Mouse (Mus musculus) layer of hippocampus, adult 9-11 months (tissue): Measurements from ENCODE around the gene Arhgef38.

ENCODE experiments used
- DNase-seq: peaks from one replicate; pipeline ENCODE4 v3.0.0; 2022

Arhgef38 gene

DNA sequence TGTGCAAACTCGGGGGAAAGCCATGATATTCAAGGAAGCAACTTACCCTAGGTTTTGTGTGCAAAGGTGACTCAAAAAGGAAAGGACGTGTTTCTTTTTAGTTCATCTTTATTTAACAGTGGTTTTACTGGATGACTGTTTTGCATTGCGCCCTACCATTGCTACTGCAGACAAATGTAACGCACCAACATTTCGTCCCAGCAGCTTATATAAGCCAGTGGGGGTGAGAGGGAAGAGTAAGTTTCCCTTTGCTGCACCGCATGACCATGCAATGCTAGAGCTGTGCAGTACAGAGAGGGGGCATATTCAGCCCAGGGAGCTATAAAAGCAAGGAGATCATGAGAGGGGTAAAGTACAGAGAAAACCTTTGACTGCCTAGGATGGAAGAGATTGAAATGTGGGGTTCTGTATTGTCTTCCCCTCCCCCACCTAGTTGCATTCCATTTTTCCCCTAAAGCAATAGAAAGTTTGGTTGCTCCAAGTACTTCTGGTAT is 70.8 kb downstream of the Arhgef38 start:
- no peak for DNase-seq

DNA sequence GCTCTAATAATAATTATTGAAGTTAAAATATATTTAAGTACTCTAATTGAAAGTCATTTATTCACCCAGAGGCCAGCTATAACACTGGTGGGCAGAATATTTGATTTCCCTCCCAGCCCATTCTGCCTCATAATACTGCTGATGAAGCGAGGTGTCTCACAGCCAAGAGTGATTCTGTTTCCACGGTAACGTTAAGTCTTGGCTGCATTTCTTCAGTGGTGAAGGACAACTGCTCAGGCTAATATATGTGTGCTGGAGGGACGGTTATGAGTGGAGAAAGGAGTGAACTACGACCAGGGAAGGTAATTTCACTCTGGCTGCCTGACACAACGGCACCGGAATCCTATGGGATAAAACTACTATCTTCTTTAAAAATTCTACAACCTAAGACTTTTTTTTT is 71.6 kb downstream of the Arhgef38 start:
- DNase-seq, result peak; percentile 24

DNA sequence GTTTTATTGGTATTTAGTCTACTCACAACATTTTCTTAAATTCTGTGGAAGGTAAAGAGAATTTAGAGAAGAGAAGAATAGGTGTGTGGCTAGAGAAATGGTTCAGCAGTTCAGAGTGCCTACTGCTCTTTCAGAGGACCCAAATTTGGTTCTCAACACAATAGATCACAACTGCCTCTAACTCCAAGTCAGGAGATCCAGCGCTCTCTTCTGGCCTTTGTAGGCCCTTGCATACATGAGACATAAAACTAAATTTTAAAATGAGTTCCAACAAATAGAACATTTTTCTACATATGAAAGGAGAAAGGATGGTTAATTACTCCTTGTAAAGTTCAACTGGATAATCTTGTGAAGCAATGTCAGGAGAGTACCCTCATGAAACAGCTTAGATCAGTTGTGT is 73.3 kb downstream of the Arhgef38 start:
- DNase-seq, result no peak

GRCm38 (mm10) chr3:133158260-133158659 is 76.5 kb downstream of the Arhgef38 start:
- DNase-seq, result no peak

- peak; percentile 38 for DNase-seq
Measured at GRCm38 (mm10) chr3:133154683-133155082, 80.1 kb downstream of the Arhgef38 start.

GRCm38 (mm10) chr3:133153629-133154028 is 81.1 kb downstream of the Arhgef38 start:
- no peak for DNase-seq

- DNase-seq, result no peak
Measured at GRCm38 (mm10) chr3:133152831-133153230, 81.9 kb downstream of the Arhgef38 start.

DNA sequence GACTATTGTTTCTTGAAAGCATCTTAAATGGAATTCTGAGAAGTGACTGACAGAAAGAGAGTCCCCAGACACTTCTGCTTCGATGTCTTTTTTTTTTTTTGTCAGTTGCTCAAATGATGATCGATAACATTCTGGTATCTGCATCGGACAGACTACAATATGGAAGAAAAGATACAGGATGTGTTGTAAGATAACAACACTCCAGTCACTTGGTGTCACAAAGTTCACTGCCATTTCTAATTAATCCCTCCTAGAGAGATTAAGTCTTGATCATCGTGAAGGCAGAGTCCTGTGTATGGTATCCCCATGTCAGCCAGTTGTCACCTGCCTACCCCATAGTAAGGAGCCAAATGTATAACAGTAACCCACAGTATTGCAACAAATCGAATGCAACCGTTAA is 83.1 kb downstream of the Arhgef38 start:
- DNase-seq, result no peak

- DNase-seq, result no peak
Measured at GRCm38 (mm10) chr3:133144511-133145147, 90.1 kb downstream of the Arhgef38 start.

GRCm38 (mm10) chr3:133141877-133142276 is 92.9 kb downstream of the Arhgef38 start:
- DNase-seq, result no peak

GRCm38 (mm10) chr3:133132611-133133010 is 102.1 kb downstream of the Arhgef38 start:
- no peak for DNase-seq

DNA sequence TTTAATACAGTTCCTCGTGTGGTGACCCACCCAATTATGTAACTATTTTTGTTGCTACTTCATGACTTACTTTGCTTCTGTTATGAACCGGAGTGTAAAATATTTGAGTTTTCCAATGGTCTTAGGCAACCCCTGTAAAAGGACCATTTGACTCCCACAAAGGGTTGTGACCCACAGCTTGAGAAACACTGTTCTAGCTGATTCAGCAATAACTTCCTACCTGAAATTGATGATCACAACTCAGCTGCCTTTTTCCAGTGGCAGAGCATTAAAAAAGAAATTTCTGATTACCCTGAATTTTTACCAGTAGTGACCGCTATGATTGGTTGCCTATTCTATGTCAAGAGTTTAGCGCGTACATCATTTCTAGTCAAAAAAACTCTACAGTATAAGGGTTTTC is 103.4 kb downstream of the Arhgef38 start:
- no peak for DNase-seq

GRCm38 (mm10) chr3:133113281-133113680 is 121.5 kb downstream of the Arhgef38 start:
- no peak for DNase-seq

- peak; percentile 12 for DNase-seq
Measured at GRCm38 (mm10) chr3:133111741-133112140, 123.0 kb downstream of the Arhgef38 start.

DNA sequence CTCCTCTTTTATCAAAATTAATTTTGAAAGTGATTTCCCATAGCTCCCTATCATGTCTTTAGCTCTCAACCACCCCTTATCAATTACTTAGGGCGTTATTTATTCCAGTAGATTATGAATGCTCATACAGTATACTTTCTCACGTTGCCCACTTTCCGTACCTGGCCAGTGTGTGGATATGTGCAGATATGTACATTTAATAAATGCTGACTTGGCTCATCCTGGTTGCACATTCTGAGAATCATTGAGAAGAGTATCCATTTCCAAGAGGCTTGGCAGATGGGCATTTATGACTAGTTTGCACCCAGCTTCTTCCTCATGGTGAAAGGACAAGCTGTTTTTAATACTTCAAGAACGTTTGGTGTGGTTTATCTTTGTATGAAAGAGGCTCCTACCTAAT is 124.9 kb downstream of the Arhgef38 start:
- DNase-seq, result no peak

DNA sequence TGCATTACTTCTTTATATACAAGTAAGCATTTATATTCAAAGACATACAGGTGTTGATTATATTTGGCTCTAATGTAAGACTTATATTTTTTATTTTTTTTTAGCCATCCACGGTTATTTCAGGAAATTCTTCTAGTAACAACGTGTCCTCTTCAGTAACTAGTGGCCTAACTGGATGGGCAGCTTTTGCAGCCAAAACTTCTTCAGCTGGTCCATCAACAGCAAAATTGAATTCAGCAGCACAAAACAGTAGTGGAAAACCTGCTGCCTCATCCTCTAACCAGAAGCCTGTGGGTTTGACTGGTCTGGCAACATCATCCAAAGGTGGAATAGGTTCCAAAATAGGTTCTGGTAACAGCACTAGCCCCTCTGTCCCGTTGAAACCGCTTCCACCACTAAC is 126.0 kb downstream of the Arhgef38 start:
- no peak for DNase-seq

DNA sequence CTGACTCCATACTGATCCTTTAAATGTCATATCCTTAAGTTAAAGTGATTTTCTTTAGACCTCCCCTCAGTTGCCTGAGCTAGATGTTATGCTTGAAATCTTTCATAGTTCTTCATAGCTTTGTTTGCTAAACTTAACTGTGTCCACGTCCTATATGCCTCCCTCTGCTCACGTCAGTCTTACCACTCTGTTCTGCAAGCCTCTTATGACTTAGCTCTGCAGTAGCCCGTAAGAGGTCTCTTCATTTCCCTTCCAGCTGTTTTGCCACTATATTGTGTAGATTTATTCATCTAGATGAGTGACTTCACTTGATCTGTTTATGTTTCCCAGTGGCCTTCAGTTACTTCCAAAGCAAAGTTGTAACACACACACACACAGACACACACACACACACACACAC is 130.3 kb downstream of the Arhgef38 start:
- no peak for DNase-seq

GRCm38 (mm10) chr3:133103768-133104167 is 131.0 kb downstream of the Arhgef38 start:
- no peak for DNase-seq

DNA sequence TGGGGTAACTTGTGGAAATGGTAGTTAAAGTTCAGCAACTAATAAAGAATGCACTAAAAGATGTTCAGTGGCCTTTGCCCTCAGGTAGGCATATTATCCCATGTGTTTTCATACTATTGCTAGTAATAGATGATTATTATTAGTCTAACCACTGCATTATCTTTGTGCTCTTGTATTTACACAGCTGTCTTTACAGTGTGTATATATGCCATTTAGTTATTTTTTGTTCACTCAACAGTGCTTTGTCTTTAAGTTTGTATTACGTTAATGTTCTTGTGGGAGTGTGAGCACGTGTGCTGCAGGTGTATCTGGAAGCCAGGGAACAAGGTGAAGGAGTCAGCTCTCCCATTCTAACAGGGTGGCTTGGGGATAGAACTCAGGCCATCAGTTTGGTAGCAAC is 135.8 kb downstream of the Arhgef38 start:
- no peak for DNase-seq

DNA sequence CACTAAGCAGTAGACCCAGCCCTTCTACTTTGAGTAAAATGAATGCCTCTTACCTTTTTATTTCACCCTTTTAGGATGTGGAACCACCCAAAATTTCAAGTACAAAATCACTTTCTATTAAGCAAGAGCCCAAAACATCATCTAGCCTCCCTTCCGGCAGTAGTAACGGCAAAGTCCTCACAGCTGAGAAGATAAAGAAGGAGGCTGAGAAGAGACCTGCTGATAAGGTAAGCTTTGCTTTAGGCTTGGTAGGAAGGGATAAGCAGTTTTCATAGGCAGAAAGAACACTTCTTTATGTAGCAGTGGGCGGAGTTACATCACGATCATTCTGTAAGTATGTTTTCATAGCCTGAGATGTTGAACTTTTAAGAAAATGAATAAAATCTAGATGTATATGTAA is 136.4 kb downstream of the Arhgef38 start:
- no peak for DNase-seq

DNA sequence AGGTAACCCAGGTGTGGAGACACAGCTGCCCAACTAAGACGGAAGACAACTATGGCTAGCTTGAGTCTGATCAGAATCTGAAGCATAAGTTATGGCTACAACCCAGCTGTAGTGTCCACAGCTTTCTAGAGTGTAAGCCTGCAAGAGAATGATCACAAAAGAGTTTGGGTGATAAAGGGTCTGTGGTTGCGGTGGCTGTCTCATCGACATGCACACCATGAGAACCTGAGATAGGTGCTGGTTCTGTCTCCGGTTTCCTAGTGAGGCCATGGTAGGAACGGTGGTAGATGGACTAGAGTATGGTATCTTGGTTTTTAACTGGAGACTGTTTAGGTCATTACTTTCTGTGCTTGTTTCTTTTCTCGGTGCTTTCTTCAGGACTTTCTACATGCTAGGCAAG is 136.8 kb downstream of the Arhgef38 start:
- DNase-seq, result no peak

DNA sequence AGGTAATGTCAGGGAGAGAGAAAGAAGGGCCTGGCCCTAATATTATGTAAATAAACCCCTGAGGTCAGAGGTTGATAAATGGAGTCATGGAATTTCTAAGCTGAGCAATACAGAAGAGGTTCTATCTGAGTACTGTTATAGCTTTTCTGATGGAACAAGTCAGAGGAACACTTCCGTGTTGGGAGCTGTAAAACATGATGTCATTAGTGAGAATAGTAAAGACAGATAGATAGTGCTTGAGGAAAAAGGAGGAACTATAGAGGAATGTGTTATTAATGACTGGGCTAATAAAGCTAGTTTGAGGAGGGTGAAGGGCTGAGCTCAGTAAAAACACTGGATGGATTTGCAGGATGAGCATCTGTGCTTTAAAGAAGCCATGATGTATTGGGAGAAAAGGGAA is 140.4 kb downstream of the Arhgef38 start:
- no peak for DNase-seq

GRCm38 (mm10) chr3:133092936-133093335 is 141.8 kb downstream of the Arhgef38 start:
- no peak for DNase-seq

DNA sequence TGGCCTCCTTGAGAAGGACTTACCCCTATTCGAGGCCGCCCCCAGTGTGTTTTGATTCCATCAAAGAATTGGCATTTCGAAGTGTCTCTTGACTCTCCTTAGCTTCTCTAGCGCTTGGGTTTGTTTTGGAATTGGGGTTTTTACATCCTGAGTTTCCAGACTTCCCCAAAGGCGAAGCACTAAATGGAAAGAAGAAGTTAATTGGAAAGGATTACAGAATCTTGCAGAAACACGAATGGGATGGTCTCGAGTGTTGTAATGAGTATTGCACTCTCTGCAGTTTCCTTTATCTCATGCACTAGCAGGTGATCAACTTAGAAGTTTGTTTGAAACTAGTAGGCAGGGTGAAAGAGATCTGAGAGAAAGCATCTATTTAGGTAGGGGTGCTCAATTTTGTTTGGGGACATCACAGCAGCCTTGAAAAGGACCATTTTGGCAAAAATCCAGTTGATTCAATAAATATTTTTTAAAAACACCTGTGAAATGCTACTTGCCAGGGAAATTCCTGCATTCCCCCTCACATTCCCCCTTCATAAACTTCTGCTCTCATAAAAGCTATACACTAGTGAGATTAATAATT is 142.4 kb downstream of the Arhgef38 start:
- no peak for DNase-seq
